Mouse (Mus musculus): ENCODE data around the gene Svop.

- TF ChIP-seq CTCF (IDR thresholded peaks at IDR 0.05; ENCODE audit: borderline replicate concordance, insufficient read depth, low read length), result no peak
- no peak for TF ChIP-seq POLR2A (IDR thresholded peaks at IDR 0.05; ENCODE audit: low read depth, low read length)
Observed at GRCm38 (mm10) chr5:114030652-114031051, 60.7 kb downstream of the Svop start.

Measured in embryonic fibroblast, embryonic 13.5 days (primary cell).